Mouse (Mus musculus) megakaryocyte, embryonic 14.5 days (primary cell): ENCODE measurements around the gene Rpl39.

Experiments used
- FLI1 ChIP-seq: IDR thresholded peaks from 2 replicates; pipeline ENCODE4 v1.6.1; 2012; ENCODE audit warnings: low read length, inconsistent platforms, mixed read lengths
- GATA1 ChIP-seq: IDR thresholded peaks from 3 replicates; pipeline ENCODE4 v1.6.1; 2012; ENCODE audit warnings: mixed read lengths, low read length, inconsistent platforms, borderline replicate concordance

DNA sequence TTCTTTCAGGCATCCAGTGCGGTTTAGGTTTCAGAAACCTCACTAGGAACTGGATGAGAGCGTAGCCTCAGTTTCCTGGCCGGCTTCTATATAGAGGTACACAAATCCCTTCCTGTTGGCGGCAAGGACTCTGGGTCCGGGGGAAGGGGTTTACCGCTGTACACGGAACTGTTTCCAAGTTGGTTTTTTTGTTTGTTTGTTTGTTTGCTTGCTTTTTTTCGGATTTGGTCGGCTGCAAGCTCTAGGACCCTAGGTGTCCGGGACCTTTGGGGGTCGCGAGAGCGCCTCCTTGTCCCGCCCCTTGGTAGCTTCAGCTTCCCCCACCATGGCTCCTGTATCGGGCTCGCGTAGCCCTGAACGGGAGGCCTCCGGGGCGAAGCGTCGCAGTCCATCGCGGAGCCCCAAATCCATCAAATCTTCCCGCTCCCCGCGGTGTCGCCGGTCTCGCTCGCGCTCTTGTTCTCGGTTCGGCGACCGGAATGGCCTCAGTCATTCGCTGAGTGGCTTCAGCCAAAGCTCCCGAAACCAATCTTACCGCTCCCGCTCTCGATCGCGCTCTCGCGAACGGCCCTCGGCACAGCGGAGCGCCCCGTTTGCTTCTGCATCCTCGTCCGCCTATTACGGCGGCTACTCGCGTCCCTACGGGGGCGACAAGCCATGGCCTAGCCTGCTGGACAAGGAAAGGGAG lies 41.6 kb upstream of the Rpl39 start, which contains the start of gene Nkap:
- TF ChIP-seq GATA1 (no peak), FLI1 (no peak)
